Mouse (Mus musculus) induced T-regulatory cell, adult 2 months (primary cell): Measurements from ENCODE around the gene Rap1a.

Experiments
- DNase-seq: peaks from one replicate; pipeline ENCODE4 v3.0.0-alpha.2; 2012; ENCODE audit warnings: low read depth

Rap1a gene

GRCm38 (mm10) chr3:105695476-105696386, 105.4 kb downstream of the Rap1a start:
- no peak for DNase-seq

GRCm38 (mm10) chr3:105693327-105694080, 107.6 kb downstream of the Rap1a start:
- no peak for DNase-seq

- no peak for DNase-seq
Observed at GRCm38 (mm10) chr3:105688536-105688935, 112.6 kb downstream of the Rap1a start.

GRCm38 (mm10) chr3:105687324-105688060, 113.6 kb downstream of the Rap1a start, which contains the start of gene Ddx20:
Gene Ddx20, minus strand, starts transcription at chr3:105687574.
- peak; percentile 99 for DNase-seq

GRCm38 (mm10) chr3:105686394-105687323, 114.5 kb downstream of the Rap1a start:
- peak; percentile 46 for DNase-seq

GRCm38 (mm10) chr3:105680346-105680745, 120.8 kb downstream of the Rap1a start:
- no peak for DNase-seq
